Mouse (Mus musculus) neural tube, embryonic 15.5 days (tissue): ENCODE measurements at regions not wholly inside any gene's neighbourhood (a gene's known extent, or its start where the extent isn't known, plus 50 kb on each side); places are given as distances from the start of the nearest gene placed in this dataset.

Experiments
- ATAC-seq: fragments of 200-750 bp; cut with Nextera tagmentation; 2 replicates; pipeline ENCODE4 v1.8.0; 2017; ENCODE audit warnings: mild to moderate bottlenecking, moderate TSS enrichment, moderate library complexity; ENCODE audit not compliant: low FRiP score
- H3K27ac ChIP-seq: fragments of 300-500 bp; sonication (generic); replicated peaks from 2 replicates; pipeline ENCODE4 v1.5.1; 2015; ENCODE audit warnings: mild to moderate bottlenecking, inconsistent platforms
- H3K27me3 ChIP-seq: fragments of 300-500 bp; sonication (generic); replicated peaks from 2 replicates; pipeline ENCODE4 v1.6.1; 2015; ENCODE audit warnings: inconsistent platforms
- H3K36me3 ChIP-seq: fragments of 300-500 bp; sonication (generic); 2 replicates; pipeline ENCODE4 v1.6.1; 2015; ENCODE audit warnings: inconsistent platforms
- H3K4me1 ChIP-seq: fragments of 300-500 bp; sonication (generic); 2 replicates; pipeline ENCODE4 v1.6.1; 2015; ENCODE audit warnings: inconsistent platforms
- H3K4me2 ChIP-seq: fragments of 300-500 bp; sonication (generic); 2 replicates; pipeline ENCODE4 v1.6.1; 2015; ENCODE audit warnings: inconsistent platforms, mild to moderate bottlenecking, moderate library complexity
- H3K4me3 ChIP-seq: fragments of 300-500 bp; sonication (generic); replicated peaks from 2 replicates; pipeline ENCODE4 v1.5.1; 2015; ENCODE audit warnings: mild to moderate bottlenecking, inconsistent platforms
- H3K9ac ChIP-seq: fragments of 300-500 bp; sonication (generic); replicated peaks from 2 replicates; pipeline ENCODE4 v1.6.1; 2015; ENCODE audit warnings: mild to moderate bottlenecking, inconsistent platforms
- H3K9me3 ChIP-seq: fragments of 300-500 bp; sonication (generic); replicated peaks from 2 replicates; pipeline ENCODE4 v1.6.1; 2016; ENCODE audit warnings: inconsistent platforms
- WGBS: fragments of 180-500 bp; shearing (Covaris S2); methylation state at CpG from one replicate; pipeline ENCODE4 v1.1.7; 2015; ENCODE audit warnings: mixed read lengths; 5-methylcytosine and 5-hydroxymethylcytosine counted together

DNA sequence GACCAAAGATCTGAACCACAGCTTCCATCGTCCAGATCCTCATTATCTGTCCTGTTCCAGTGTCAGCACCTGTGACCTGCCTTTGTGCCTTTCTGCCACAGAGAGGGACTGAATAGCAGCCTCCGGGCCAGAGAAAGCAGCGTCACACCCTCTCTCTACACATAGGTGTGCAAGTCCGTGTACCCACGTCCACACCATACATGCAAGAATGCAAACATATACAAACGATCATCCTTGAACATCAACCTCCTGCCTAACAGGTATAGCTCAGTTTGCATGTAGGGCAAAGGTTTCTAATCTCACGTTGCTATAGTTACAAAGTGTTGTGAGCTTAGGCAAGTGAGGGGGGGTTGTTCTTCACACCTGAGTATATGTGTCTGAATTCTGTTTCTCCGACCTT lies 288.9 kb upstream of the 4931429L15Rik start:
- 0 out of 2 replicates have a peak, but pooled peaks cover 4% of the 10 kb centered on the region for H3K27me3 ChIP-seq
- H3K27ac ChIP-seq, result no peak overlapping the region
- no peak for ATAC-seq
- no peaks in the 10 kb centered on the region for H3K9me3 ChIP-seq
- H3K4me3 ChIP-seq, result no peak overlapping the region
- H3K4me2 ChIP-seq, result no peak overlapping the region
- H3K9ac ChIP-seq, result no peak overlapping the region
- H3K36me3 ChIP-seq, result no peaks in the 10 kb centered on the region
- WGBS, result 85% methylated on average over 8 of the region's 8 CpGs
- peaks cover 19% of the 10 kb centered on the region for H3K4me1 ChIP-seq

DNA sequence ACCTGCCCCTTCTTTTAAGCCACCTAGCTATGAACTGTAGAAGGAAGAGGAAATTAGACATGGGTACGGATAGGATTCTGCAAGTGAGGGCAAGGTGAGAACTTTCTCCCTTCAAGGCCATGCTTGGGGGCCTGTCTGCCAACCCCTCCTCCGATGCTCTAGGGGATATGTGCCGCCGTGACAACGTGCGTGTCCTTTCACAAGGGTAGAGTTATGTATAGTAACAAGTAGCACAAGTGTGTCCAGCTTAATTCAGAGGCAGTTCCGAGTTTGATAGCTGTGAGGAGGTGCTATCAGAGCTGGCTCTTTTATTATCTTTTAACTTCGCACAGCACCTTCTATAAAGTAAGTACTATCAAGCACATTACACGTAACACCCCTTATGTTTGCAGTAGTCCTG lies 281.0 kb upstream of the 4931429L15Rik start:
- no peak for ATAC-seq
- Histone ChIP-seq H3K9ac (no peak overlapping the region), H3K36me3 (no peaks in the 10 kb centered on the region), H3K4me1 (peaks cover 28% of the 10 kb centered on the region), H3K27ac (peak overlapping the region; percentile 56), H3K27me3 (no peaks in the 10 kb centered on the region), H3K9me3 (no peaks in the 10 kb centered on the region), H3K4me2 (no peak overlapping the region), H3K4me3 (no peak overlapping the region)
- 78% methylated on average over 9 of the region's 9 CpGs for WGBS

- WGBS, result 23% methylated on average over 8 of the region's 8 CpGs
- no peak overlapping the region for H3K9ac ChIP-seq
Observed at GRCm38 (mm10) chr9:46599931-46600708, 280.3 kb upstream of the 4931429L15Rik start.

GRCm38 (mm10) chr9:46598518-46598917 lies 278.7 kb upstream of the 4931429L15Rik start:
- no peaks in the 10 kb centered on the region for H3K27me3 ChIP-seq
- H3K4me2 ChIP-seq, result no peak overlapping the region
- H3K9ac ChIP-seq, result no peak overlapping the region
- H3K27ac ChIP-seq, result no peak overlapping the region
- ATAC-seq, result no peak
- H3K4me1 ChIP-seq, result peaks cover 27% of the 10 kb centered on the region
- no peaks in the 10 kb centered on the region for H3K9me3 ChIP-seq
- WGBS, result 89% methylated on average over 6 of the region's 6 CpGs
- no peak overlapping the region for H3K4me3 ChIP-seq
- H3K36me3 ChIP-seq, result no peaks in the 10 kb centered on the region

More at GRCm38 (mm10) chr9:46599931-46600708, 280.3 kb upstream of the 4931429L15Rik start:
- no peaks in the 10 kb centered on the region for H3K9me3 ChIP-seq
- H3K27ac ChIP-seq, result peak overlapping the region; percentile 64
- H3K4me3 ChIP-seq, result no peak overlapping the region
- no peaks in the 10 kb centered on the region for H3K36me3 ChIP-seq
- H3K4me1 ChIP-seq, result peaks cover 28% of the 10 kb centered on the region
- H3K27me3 ChIP-seq, result no peaks in the 10 kb centered on the region
- ATAC-seq, result peak; percentile 68
- H3K4me2 ChIP-seq, result 0 out of 2 replicates have a peak overlapping the region, but pooled peaks have one; percentile 5

GRCm38 (mm10) chr9:46593444-46593843 lies 273.7 kb upstream of the 4931429L15Rik start:
- H3K36me3 ChIP-seq, result no peaks in the 10 kb centered on the region
- no peak overlapping the region for H3K9ac ChIP-seq
- no peak overlapping the region for H3K4me2 ChIP-seq
- no peaks in the 10 kb centered on the region for H3K4me1 ChIP-seq
- H3K4me3 ChIP-seq, result no peak overlapping the region
- WGBS, result 82% methylated on average over 6 of the region's 6 CpGs
- no peak for ATAC-seq
- no peak overlapping the region for H3K27ac ChIP-seq
- H3K27me3 ChIP-seq, result no peaks in the 10 kb centered on the region
- H3K9me3 ChIP-seq, result no peaks in the 10 kb centered on the region

GRCm38 (mm10) chr9:46592908-46593307 lies 273.1 kb upstream of the 4931429L15Rik start:
- Histone ChIP-seq H3K36me3 (no peaks in the 10 kb centered on the region), H3K4me3 (no peak overlapping the region), H3K4me1 (no peaks in the 10 kb centered on the region), H3K9ac (no peak overlapping the region), H3K9me3 (no peaks in the 10 kb centered on the region), H3K27ac (no peak overlapping the region), H3K4me2 (no peak overlapping the region), H3K27me3 (no peaks in the 10 kb centered on the region)
- 68% methylated on average over 7 of the region's 7 CpGs for WGBS
- no peak for ATAC-seq

GRCm38 (mm10) chr9:46586818-46587217 lies 267.0 kb upstream of the 4931429L15Rik start:
- ATAC-seq, result no peak
- Histone ChIP-seq H3K4me3 (no peak overlapping the region), H3K36me3 (no peaks in the 10 kb centered on the region), H3K27ac (no peak overlapping the region), H3K27me3 (no peaks in the 10 kb centered on the region), H3K9me3 (no peaks in the 10 kb centered on the region), H3K9ac (no peak overlapping the region), H3K4me1 (0 out of 2 replicates have a peak, but pooled peaks cover 5% of the 10 kb centered on the region), H3K4me2 (no peak overlapping the region)
- WGBS, result 66% methylated on average over 8 of the region's 8 CpGs

- ATAC-seq, result no peak
- Histone ChIP-seq H3K9me3 (0 out of 2 replicates have a peak, but pooled peaks cover 5% of the 10 kb centered on the region), H3K27ac (no peak overlapping the region), H3K4me1 (0 out of 2 replicates have a peak, but pooled peaks cover 1% of the 10 kb centered on the region), H3K36me3 (no peaks in the 10 kb centered on the region), H3K4me2 (no peak overlapping the region), H3K27me3 (no peaks in the 10 kb centered on the region), H3K9ac (no peak overlapping the region), H3K4me3 (no peak overlapping the region)
- 12% methylated on average over 4 of the region's 4 CpGs for WGBS
Observed at GRCm38 (mm10) chr9:46581844-46582243, 262.1 kb upstream of the 4931429L15Rik start.

DNA sequence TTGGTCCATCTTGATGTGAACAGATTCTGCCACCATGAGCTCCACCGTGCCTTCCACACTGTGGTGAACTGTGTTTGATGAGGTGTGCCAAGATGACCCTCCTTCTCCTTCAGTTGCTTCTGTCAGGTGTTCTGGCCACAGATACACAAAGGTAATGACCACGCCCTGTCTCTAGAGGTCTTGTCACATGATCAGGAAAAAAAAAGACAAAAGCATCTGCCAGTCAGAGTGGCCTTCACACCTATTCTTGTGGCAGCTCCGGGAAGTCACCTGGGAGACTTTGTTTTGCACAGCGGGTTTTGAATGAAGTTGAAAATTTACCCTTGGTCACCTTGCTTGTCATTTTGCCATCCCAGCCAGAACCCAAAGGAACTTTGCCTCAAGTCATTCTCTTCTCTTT lies 242.5 kb upstream of the 4931429L15Rik start:
- H3K4me3 ChIP-seq, result no peak overlapping the region
- no peak overlapping the region for H3K27ac ChIP-seq
- WGBS, result 92% methylated on average over 4 of the region's 4 CpGs
- no peaks in the 10 kb centered on the region for H3K36me3 ChIP-seq
- H3K9ac ChIP-seq, result no peak overlapping the region
- no peaks in the 10 kb centered on the region for H3K9me3 ChIP-seq
- ATAC-seq, result no peak
- H3K4me2 ChIP-seq, result no peak overlapping the region
- H3K27me3 ChIP-seq, result no peaks in the 10 kb centered on the region
- H3K4me1 ChIP-seq, result no peaks in the 10 kb centered on the region

DNA sequence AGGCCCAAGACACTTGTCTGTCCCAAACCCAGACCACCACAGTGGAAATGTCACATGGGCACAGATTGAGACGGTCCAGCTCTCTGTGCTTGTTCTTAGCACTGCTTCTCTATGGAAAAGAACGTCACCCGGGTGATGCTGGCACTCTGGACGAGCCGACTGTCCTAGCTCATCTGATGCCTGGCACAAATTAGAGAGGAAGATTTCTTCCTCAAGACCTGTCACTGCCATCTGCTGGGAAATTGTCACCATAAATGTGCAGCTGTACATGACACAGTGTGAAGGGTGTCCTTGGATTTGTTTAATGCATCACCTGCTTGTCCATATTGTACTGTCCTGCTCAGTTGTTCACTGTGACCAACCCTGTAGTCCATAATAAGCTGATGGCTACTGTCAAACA lies 238.7 kb upstream of the 4931429L15Rik start:
- no peaks in the 10 kb centered on the region for H3K27me3 ChIP-seq
- WGBS, result 73% methylated on average over 5 of the region's 5 CpGs
- no peaks in the 10 kb centered on the region for H3K9me3 ChIP-seq
- H3K36me3 ChIP-seq, result no peaks in the 10 kb centered on the region
- no peak overlapping the region for H3K9ac ChIP-seq
- no peak for ATAC-seq
- no peak overlapping the region for H3K4me3 ChIP-seq
- H3K4me1 ChIP-seq, result peaks cover 9% of the 10 kb centered on the region
- H3K4me2 ChIP-seq, result no peak overlapping the region
- no peak overlapping the region for H3K27ac ChIP-seq

DNA sequence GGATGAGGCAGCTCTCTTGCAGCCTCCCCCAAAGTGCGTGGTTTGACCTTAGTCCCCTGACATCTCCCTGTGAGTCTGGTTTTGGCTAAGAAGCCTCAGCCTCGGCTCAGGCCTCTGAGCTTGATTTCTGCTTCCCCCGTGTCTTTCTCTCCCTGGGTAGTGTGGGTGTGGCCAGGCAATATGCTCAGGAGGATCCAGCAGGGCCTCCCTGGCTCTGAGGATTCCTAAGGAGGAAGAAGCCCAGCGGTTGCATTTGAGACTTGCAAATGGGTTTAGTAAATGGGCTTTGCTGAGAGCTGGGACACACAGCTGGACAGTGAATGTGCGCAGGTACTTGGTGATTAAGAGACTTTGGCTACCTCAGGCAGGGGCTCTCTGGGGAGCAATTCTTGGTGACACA lies 238.0 kb upstream of the 4931429L15Rik start:
- Histone ChIP-seq H3K4me1 (peaks cover 9% of the 10 kb centered on the region), H3K36me3 (no peaks in the 10 kb centered on the region), H3K27ac (no peak overlapping the region), H3K4me3 (no peak overlapping the region), H3K4me2 (no peak overlapping the region), H3K9me3 (no peaks in the 10 kb centered on the region), H3K9ac (no peak overlapping the region), H3K27me3 (no peaks in the 10 kb centered on the region)
- no peak for ATAC-seq
- WGBS, result 47% methylated on average over 5 of the region's 5 CpGs

- H3K27ac ChIP-seq, result no peak overlapping the region
- peaks cover 9% of the 10 kb centered on the region for H3K4me1 ChIP-seq
- H3K4me3 ChIP-seq, result no peak overlapping the region
- no peak for ATAC-seq
- H3K36me3 ChIP-seq, result no peaks in the 10 kb centered on the region
- no peaks in the 10 kb centered on the region for H3K27me3 ChIP-seq
- no peaks in the 10 kb centered on the region for H3K9me3 ChIP-seq
- no peak overlapping the region for H3K4me2 ChIP-seq
- 38% methylated on average over 6 of the region's 6 CpGs for WGBS
- no peak overlapping the region for H3K9ac ChIP-seq
Observed at GRCm38 (mm10) chr9:46555156-46555555, 235.4 kb upstream of the 4931429L15Rik start.
